Mouse (Mus musculus): ENCODE results near the gene Galnt18.

DNA sequence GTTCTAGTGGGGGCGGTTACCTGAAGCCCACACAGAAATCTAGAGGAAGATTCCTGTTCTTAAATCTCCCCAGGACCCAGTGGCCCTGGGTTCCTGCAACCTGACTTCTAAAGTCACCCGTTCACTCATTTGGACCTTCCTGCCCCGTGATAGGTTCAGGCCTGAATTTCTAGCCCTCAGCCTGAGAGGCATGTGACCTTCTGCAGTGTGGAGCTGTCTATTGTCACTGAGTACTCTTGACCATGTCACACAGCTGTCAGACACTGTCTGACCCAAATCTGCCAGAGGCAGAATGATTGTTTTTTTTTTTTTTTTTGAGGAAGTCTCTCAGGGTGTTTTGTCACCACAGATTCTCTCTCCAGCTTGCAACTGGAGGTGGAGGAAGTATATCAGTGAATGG is 103.3 kb downstream of the Galnt18 start:
- TF ChIP-seq CTCF (IDR thresholded peaks at IDR 0.05; ENCODE audit: borderline replicate concordance, extremely low read depth, insufficient read depth, insufficient read length) (no peak), POLR2A (IDR thresholded peaks at IDR 0.05; ENCODE audit: borderline replicate concordance, extremely low read depth, insufficient read depth, insufficient read length, poor library complexity, severe bottlenecking) (no peak)
